Mouse (Mus musculus): ENCODE measurements around the gene Lrrc52. TPM values are rescaled to one million over a fixed set of nuclear protein-coding genes. Genes with fewer than 3 reads are reported as not detected.

The Lrrc52 gene
- 0.12 TPM in 1 of 2 replicates, not detected in the other for polyA plus RNA-seq (2015; fragmentation: Nextera tagmentation; extraction: Ambion mirVana)

DNA sequence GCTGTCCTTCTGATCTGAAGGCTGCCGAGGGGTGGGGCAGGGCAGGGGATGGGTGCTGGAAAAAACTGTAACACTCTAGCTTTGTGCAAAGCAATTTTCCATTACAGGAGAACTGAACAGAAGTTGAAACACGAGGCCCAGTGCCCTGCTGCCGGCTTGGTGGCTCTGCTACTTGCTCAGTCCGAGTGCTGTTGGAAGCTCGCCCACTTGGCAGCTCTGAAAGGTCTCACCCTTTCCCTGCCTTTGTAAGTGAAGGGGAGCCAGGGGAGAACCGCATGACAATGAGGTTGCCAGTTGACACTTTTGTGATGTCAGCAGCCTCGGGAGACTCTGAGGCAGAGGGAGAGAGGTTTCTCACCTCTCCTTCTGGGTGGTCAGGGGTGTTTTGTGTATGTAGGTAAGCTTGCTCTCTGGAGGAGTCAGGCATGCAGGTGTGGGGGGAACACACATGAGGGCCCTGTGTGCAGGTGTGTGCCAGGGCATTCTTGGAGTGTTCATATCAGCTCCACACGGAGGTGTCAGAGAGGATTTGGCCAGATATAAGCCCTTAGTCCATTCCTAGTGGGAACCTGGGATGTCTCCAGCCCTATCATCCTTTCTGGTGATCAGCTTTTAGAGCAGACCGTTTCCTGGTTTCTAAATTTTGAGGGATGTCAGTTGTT, at the start of gene Lrrc52:
Lrrc52 (minus strand) TSS at position 16 of the 662 bp plus-strand sequence.
- ATAC-seq (ENCODE audit: low read depth): no peak
- no peak within 1 kb of the TSS for H3K27ac ChIP-seq (ENCODE audit: low read length)
- H3K4me3 ChIP-seq (ENCODE audit: low read depth, low read length): no peak within 1 kb of the TSS
- no peaks in the 10 kb centered on the region for H3K27me3 ChIP-seq (ENCODE audit: control insufficient read depth, insufficient read depth, low read depth, low read length)
- no peak within 1 kb of the TSS for H3K4me2 ChIP-seq (ENCODE audit: low read depth, low read length)
- no peaks in the 10 kb centered on the region for H3K36me3 ChIP-seq (ENCODE audit: control insufficient read depth, insufficient read depth)
- WGBS (ENCODE audit: insufficient replicate concordance): 40% methylated on average over 9 of the region's 9 CpGs
- no peaks in the 10 kb centered on the region for H3K9me3 ChIP-seq (replicated peaks; ENCODE audit: control insufficient read depth, low read length)
- no peaks in the 10 kb centered on the region for H3K4me1 ChIP-seq (ENCODE audit: control insufficient read depth, low read depth, low read length)
- no peak within 1 kb of the TSS for H3K9ac ChIP-seq (ENCODE audit: low read depth, low read length)

DNA sequence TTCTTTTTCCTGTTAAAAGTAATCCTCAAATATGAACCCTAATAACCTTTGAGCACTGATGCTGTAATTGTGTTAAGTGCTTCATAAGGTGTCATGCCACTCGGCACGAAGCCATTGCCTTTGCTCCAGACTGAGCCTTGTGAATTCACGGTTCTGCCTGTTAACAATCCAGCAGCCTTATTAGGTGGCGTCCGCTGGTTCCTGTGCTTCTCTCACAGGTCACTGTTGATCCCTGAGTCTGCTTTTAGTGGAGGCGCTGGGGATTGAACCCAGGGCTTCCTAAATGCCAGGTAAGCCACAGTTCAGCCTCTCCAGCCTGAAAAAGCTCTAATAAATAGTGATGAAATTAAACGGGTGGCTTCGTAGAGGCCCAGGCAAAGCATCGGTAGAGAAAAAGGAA, 45.0 kb upstream of the Lrrc52 start:
- 67% methylated on average over 9 of the region's 9 CpGs for WGBS (ENCODE audit: insufficient replicate concordance)
- H3K27ac ChIP-seq (ENCODE audit: low read length): no peak overlapping the region
- no peak overlapping the region for H3K4me2 ChIP-seq (ENCODE audit: low read depth, low read length)
- no peak for ATAC-seq (ENCODE audit: low read depth)
- H3K36me3 ChIP-seq (ENCODE audit: control insufficient read depth, insufficient read depth): no peaks in the 10 kb centered on the region
- no peaks in the 10 kb centered on the region for H3K27me3 ChIP-seq (ENCODE audit: control insufficient read depth, insufficient read depth, low read depth, low read length)
- no peak overlapping the region for H3K4me3 ChIP-seq (ENCODE audit: low read depth, low read length)
- H3K9ac ChIP-seq (ENCODE audit: low read depth, low read length): no peak overlapping the region
- no peaks in the 10 kb centered on the region for H3K4me1 ChIP-seq (ENCODE audit: control insufficient read depth, low read depth, low read length)
- H3K9me3 ChIP-seq (replicated peaks; ENCODE audit: control insufficient read depth, low read length): no peaks in the 10 kb centered on the region

DNA sequence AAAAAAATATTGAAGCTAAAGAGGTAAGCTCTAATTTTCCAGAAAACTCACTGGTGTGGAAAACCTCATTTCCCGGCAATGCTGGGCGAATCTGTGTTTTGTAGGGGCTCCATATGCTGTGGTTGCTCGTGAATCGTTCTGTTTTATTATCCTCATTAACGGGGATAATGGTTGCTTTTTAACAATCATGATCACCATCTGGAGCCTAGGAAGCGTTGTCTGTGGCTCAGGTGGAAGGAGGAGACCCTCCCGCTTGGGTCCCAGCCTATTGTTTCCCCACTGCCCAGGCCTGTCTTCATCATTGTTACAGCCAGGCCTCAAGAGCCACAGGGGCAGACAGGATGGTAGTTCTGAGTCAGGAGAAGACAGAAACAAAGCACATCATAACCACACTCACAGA, 39.5 kb upstream of the Lrrc52 start:
- no peak overlapping the region for H3K27ac ChIP-seq (ENCODE audit: low read length)
- H3K9me3 ChIP-seq (replicated peaks; ENCODE audit: control insufficient read depth, low read length): no peaks in the 10 kb centered on the region
- no peak for ATAC-seq (ENCODE audit: low read depth)
- H3K4me1 ChIP-seq (ENCODE audit: control insufficient read depth, low read depth, low read length): no peaks in the 10 kb centered on the region
- no peaks in the 10 kb centered on the region for H3K27me3 ChIP-seq (ENCODE audit: control insufficient read depth, insufficient read depth, low read depth, low read length)
- H3K4me2 ChIP-seq (ENCODE audit: low read depth, low read length): no peak overlapping the region
- H3K4me3 ChIP-seq (ENCODE audit: low read depth, low read length): no peak overlapping the region
- no peak overlapping the region for H3K9ac ChIP-seq (ENCODE audit: low read depth, low read length)
- WGBS (ENCODE audit: insufficient replicate concordance): 53% methylated on average over 7 of the region's 7 CpGs
- no peaks in the 10 kb centered on the region for H3K36me3 ChIP-seq (ENCODE audit: control insufficient read depth, insufficient read depth)

DNA sequence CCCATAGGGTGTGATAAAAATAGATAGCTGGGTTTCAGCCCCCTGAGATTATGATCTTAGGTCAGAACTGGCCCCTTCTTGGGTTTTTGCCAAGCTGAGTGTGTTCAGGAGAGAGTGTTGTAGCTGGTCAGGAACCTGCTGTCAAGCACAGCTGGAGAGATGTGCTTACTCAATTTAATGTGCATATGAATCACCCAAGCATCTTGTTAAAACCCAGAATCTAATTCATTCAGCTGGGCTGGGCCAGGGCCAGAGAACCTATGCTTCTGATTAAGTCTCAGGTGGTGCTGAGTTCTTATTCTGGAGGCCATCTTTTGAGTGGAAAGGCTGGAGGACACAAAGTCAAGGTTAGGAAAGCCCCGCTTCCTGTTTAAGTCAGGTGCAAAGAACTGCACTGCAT, 38.8 kb upstream of the Lrrc52 start:
- 80% methylated on average over 1 of the region's 1 CpGs for WGBS (ENCODE audit: insufficient replicate concordance)
- Histone ChIP-seq H3K27me3 (ENCODE audit: control insufficient read depth, insufficient read depth, low read depth, low read length) (no peaks in the 10 kb centered on the region), H3K27ac (ENCODE audit: low read length) (no peak overlapping the region), H3K9ac (ENCODE audit: low read depth, low read length) (no peak overlapping the region), H3K4me1 (ENCODE audit: control insufficient read depth, low read depth, low read length) (no peaks in the 10 kb centered on the region), H3K4me3 (ENCODE audit: low read depth, low read length) (no peak overlapping the region), H3K36me3 (ENCODE audit: control insufficient read depth, insufficient read depth) (no peaks in the 10 kb centered on the region), H3K9me3 (replicated peaks; ENCODE audit: control insufficient read depth, low read length) (no peaks in the 10 kb centered on the region), H3K4me2 (ENCODE audit: low read depth, low read length) (no peak overlapping the region)
- ATAC-seq (ENCODE audit: low read depth): no peak

DNA sequence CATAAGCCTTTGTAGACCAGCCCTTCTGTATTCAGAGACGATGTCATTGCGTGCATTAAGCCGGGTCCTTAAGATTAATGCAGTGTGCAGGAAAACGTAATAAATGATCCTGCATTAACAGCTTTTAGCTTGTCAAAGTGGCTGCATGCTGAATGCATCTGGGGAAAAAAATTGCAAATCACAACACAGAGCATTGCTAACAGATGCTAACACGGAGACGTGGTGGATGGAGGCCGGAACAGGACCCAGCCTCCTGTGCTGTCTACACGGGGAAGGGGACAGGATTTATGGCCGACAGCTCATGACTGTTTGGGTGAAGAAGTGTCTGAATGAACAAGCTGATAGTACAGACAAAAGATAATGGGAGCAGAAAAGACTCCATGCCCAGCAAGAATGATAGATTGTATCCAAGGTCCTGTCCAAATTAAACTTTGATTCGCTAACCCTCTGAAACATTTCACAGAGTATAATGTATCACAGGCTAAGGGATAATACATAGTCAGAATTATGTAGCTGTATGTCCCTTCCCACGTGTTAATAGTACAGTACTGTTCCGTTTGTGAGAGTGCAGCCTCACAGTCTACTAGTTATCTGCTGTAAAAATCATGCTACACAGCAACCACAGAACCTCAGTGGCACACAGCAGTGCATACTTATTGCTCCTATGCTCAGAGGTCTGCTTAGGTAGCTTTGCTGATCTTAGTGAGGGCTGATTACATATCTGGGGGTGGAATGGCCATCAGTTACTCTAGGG, 32.7 kb upstream of the Lrrc52 start:
- no peak for ATAC-seq (ENCODE audit: low read depth)
- Histone ChIP-seq H3K4me2 (ENCODE audit: low read depth, low read length) (no peak overlapping the region), H3K36me3 (ENCODE audit: control insufficient read depth, insufficient read depth) (no peaks in the 10 kb centered on the region), H3K9me3 (replicated peaks; ENCODE audit: control insufficient read depth, low read length) (no peaks in the 10 kb centered on the region), H3K27ac (ENCODE audit: low read length) (no peak overlapping the region), H3K4me3 (ENCODE audit: low read depth, low read length) (no peak overlapping the region), H3K9ac (ENCODE audit: low read depth, low read length) (no peak overlapping the region), H3K4me1 (ENCODE audit: control insufficient read depth, low read depth, low read length) (no peaks in the 10 kb centered on the region), H3K27me3 (ENCODE audit: control insufficient read depth, insufficient read depth, low read depth, low read length) (no peaks in the 10 kb centered on the region)
- 52% methylated on average over 12 of the region's 12 CpGs for WGBS (ENCODE audit: insufficient replicate concordance)

DNA sequence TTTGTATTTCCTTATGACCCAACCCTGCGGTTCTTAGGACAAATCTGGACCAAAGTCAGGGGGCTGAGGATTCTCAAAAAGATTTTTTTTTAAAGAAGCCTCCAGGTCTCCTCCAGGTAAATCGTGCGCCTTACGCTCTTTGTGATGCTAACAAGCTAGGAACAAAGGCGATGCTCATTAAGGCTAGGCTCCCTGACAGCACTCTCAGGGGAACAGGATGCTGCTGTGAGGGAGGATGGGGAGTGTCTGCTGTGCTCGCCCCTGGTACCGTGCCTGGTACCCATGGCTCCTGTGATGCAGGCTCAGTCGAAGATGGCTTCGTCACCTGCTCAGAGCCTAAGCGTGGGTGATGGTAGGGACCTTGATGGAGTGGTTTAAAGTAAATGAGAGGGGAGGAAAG, 31.4 kb upstream of the Lrrc52 start:
- 37% methylated on average over 10 of the region's 10 CpGs for WGBS (ENCODE audit: insufficient replicate concordance)
- no peaks in the 10 kb centered on the region for H3K36me3 ChIP-seq (ENCODE audit: control insufficient read depth, insufficient read depth)
- H3K4me1 ChIP-seq (ENCODE audit: control insufficient read depth, low read depth, low read length): no peaks in the 10 kb centered on the region
- no peak overlapping the region for H3K27ac ChIP-seq (ENCODE audit: low read length)
- no peak for ATAC-seq (ENCODE audit: low read depth)
- H3K4me3 ChIP-seq (ENCODE audit: low read depth, low read length): no peak overlapping the region
- no peak overlapping the region for H3K4me2 ChIP-seq (ENCODE audit: low read depth, low read length)
- no peaks in the 10 kb centered on the region for H3K27me3 ChIP-seq (ENCODE audit: control insufficient read depth, insufficient read depth, low read depth, low read length)
- H3K9ac ChIP-seq (ENCODE audit: low read depth, low read length): no peak overlapping the region
- no peaks in the 10 kb centered on the region for H3K9me3 ChIP-seq (replicated peaks; ENCODE audit: control insufficient read depth, low read length)

DNA sequence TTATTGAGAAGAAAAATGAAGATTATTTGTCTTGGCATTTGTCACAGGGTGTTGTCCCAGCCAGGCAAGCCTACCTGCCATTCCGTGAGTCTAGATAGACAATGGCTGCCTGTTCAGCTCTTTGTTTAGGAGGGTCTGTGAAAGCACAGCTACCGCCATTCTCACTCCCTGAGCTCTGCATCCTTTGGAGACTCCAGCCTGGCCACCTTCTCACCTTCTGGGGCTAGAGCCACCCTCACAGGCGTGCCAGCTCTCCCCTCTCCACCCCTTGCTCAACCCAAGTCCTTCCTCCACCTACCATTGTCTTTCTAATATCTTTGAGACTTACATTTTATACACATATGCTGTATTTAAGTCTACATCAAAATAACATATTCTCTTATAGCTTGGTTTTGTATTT, 31.0 kb upstream of the Lrrc52 start:
- Histone ChIP-seq H3K9me3 (replicated peaks; ENCODE audit: control insufficient read depth, low read length) (no peaks in the 10 kb centered on the region), H3K36me3 (ENCODE audit: control insufficient read depth, insufficient read depth) (no peaks in the 10 kb centered on the region), H3K27ac (ENCODE audit: low read length) (no peak overlapping the region), H3K4me2 (ENCODE audit: low read depth, low read length) (no peak overlapping the region), H3K27me3 (ENCODE audit: control insufficient read depth, insufficient read depth, low read depth, low read length) (no peaks in the 10 kb centered on the region), H3K4me1 (ENCODE audit: control insufficient read depth, low read depth, low read length) (no peaks in the 10 kb centered on the region), H3K9ac (ENCODE audit: low read depth, low read length) (no peak overlapping the region), H3K4me3 (ENCODE audit: low read depth, low read length) (no peak overlapping the region)
- ATAC-seq (ENCODE audit: low read depth): no peak
- WGBS (ENCODE audit: insufficient replicate concordance): 38% methylated on average over 3 of the region's 3 CpGs

DNA sequence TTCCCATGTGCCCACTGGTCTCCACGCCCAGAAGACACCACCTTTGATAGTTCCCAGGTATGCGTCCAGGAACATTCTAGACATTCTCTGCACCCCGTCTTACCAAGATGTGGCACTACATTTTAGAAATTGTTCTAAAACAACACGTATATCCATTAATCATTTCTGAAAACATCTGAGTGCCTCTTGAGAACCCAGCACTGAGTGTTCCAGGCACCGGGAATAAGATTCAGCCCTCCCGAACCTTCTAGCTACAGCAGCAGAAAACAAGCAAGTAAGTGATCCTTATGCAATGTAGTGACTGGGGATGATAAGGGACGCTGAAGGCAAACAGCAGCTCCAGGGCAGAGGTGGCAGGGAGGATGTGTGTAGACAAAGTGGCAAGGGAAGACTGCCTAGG, 24.9 kb upstream of the Lrrc52 start:
- Histone ChIP-seq H3K36me3 (ENCODE audit: control insufficient read depth, insufficient read depth) (no peaks in the 10 kb centered on the region), H3K9ac (ENCODE audit: low read depth, low read length) (no peak overlapping the region), H3K4me3 (ENCODE audit: low read depth, low read length) (no peak overlapping the region), H3K4me2 (ENCODE audit: low read depth, low read length) (no peak overlapping the region), H3K9me3 (replicated peaks; ENCODE audit: control insufficient read depth, low read length) (no peaks in the 10 kb centered on the region), H3K27me3 (ENCODE audit: control insufficient read depth, insufficient read depth, low read depth, low read length) (no peaks in the 10 kb centered on the region), H3K4me1 (ENCODE audit: control insufficient read depth, low read depth, low read length) (no peaks in the 10 kb centered on the region), H3K27ac (ENCODE audit: low read length) (no peak overlapping the region)
- WGBS (ENCODE audit: insufficient replicate concordance): 57% methylated on average over 7 of the region's 7 CpGs
- ATAC-seq (ENCODE audit: low read depth): no peak

DNA sequence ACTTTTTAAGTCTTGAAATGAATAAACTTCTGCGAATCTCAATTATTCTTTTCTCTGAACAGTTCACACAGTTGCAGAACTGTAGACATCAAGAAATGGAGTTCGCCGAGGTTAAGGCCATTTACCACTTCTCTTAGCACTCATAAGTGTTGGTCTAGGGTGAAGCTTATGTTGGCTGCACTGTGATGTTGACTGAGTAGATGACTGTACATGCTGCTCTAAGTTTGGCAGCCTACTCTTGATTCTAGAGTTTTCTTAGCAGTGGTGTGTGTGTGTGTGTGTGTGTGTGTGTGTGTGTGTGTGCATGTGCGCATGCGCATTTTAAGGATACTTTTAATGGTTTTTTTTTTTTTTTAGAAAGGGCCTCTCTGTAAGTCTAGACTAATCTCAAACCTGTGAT, 21.4 kb upstream of the Lrrc52 start:
- H3K9ac ChIP-seq (ENCODE audit: low read depth, low read length): no peak overlapping the region
- no peaks in the 10 kb centered on the region for H3K9me3 ChIP-seq (replicated peaks; ENCODE audit: control insufficient read depth, low read length)
- 78% methylated on average over 5 of the region's 5 CpGs for WGBS (ENCODE audit: insufficient replicate concordance)
- no peaks in the 10 kb centered on the region for H3K27me3 ChIP-seq (ENCODE audit: control insufficient read depth, insufficient read depth, low read depth, low read length)
- H3K27ac ChIP-seq (ENCODE audit: low read length): no peak overlapping the region
- H3K4me1 ChIP-seq (ENCODE audit: control insufficient read depth, low read depth, low read length): no peaks in the 10 kb centered on the region
- no peak for ATAC-seq (ENCODE audit: low read depth)
- H3K36me3 ChIP-seq (ENCODE audit: control insufficient read depth, insufficient read depth): no peaks in the 10 kb centered on the region
- no peak overlapping the region for H3K4me2 ChIP-seq (ENCODE audit: low read depth, low read length)
- H3K4me3 ChIP-seq (ENCODE audit: low read depth, low read length): no peak overlapping the region
